Comparison of ENCODE assay signal across 8 mouse cellular contexts in the genomic region with DNA sequence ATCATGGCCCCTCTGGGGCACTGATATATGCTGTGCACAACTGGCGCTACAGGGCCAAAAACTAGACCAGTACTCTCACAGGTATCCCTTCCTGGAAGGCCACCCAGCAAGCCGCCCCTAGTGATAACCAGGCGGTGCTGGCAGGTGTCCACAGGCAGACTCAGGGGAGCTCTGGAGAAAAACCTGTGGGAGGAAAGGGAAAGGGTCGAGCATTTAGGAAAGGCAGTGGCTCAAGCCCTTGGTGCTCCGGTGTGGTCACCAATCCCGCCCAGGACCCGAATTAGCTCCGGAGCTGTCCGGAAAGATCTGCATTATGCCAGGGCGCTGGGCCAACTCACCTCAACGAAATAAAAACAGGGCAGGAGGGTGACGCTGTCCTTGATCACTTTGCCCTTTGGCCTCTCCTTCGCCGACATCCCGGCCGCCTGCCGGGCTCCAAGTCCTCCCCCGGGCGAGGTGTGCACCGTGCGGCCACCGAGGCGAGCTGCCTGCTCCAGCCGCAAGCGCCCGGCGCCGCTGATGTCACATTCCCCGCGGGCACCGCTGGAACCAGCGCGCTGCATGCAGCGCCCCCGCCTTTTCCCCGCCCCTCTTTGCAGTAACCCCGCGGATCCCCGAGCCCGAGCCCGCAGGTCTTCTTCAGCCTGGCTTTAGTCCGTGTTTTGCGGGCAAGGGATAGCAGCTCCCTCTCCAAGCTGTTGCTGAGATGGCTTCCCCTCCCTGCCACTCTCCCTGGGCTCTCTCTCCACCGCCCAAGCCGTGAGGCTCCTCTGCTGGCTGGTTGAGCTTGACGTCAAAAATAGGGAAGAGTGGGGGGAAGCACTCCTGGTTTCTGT. TPM values are rescaled to one million over a fixed set of nuclear protein-coding genes. Genes with fewer than 3 reads are reported as not detected.
A peak's percentile ranks its signal among the peaks of the same experiment; 100 is the strongest.
DNase-seq lines count a peak whose midpoint lies in the region; ATAC-seq and TF ChIP-seq lines count a peak whose summit lies in the region.

No protein-coding gene starts in this region.

- H3K4me3 ChIP-seq in embryonic fibroblast, embryonic 13.5 days (ENCODE audit: insufficient read depth, low read length) = peak overlapping the region; percentile 24
- peak overlapping the region; percentile 27 for H3K4me3 ChIP-seq in lung, postnatal 0 days (ENCODE audit: low read depth, low read length)

- peak; percentile 33 for DNase-seq in MN1 (ENCODE audit: low spot score)
- peak; percentile 93 for DNase-seq in brain, adult 2 months (ENCODE audit: low read depth, low spot score)
- DNase-seq in heart, postnatal 4 days = peak; percentile 34
- DNase-seq in layer of hippocampus, adult 8-10 months (ENCODE audit: low spot score in 2 of 2) = peak; percentile 59 to 65
- peak; percentile 5 for DNase-seq in lung, postnatal 0 days (ENCODE audit: low spot score)
- DNase-seq in right cerebral cortex, adult 18-20 months = peak; percentile 80

- TF ChIP-seq POLR2A in embryonic fibroblast, embryonic 13.5 days (IDR thresholded peaks at IDR 0.05; ENCODE audit: low read depth, low read length) = no peak

- ATAC-seq in lung, postnatal 0 days = peak; percentile 47
- no peak for ATAC-seq in inflammation-experienced regulatory T-cells, adult 6 months

- 0 out of 2 replicates have a peak, but pooled peaks cover 4% of the 10 kb centered on the region for H3K27me3 ChIP-seq in lung, postnatal 0 days (replicated peaks; ENCODE audit: insufficient read depth, low read length)

- H3K36me3 ChIP-seq in lung, postnatal 0 days (ENCODE audit: insufficient read depth, low read length) = no peaks in the 10 kb centered on the region

- WGBS in lung, postnatal 0 days = 2% methylated on average over 41 of the region's 46 CpGs

- no peaks in the 10 kb centered on the region for H3K9me3 ChIP-seq in lung, postnatal 0 days (ENCODE audit: low read length)

- H3K4me2 ChIP-seq in lung, postnatal 0 days (replicated peaks; ENCODE audit: low read depth, low read length) = peak overlapping the region; percentile 66

- H3K27ac ChIP-seq in embryonic fibroblast, embryonic 13.5 days (ENCODE audit: insufficient read depth, low read length) = no peak overlapping the region
- no peak overlapping the region for H3K27ac ChIP-seq in lung, postnatal 0 days (ENCODE audit: low read length)

- H3K9ac ChIP-seq in lung, postnatal 0 days (replicated peaks; ENCODE audit: low read depth) = no peak overlapping the region

- no peaks in the 10 kb centered on the region for H3K4me1 ChIP-seq in embryonic fibroblast, embryonic 13.5 days (ENCODE audit: control insufficient read depth, insufficient read depth, low read length)
- no peaks in the 10 kb centered on the region for H3K4me1 ChIP-seq in lung, postnatal 0 days (ENCODE audit: insufficient read depth, low read depth, low read length)

- TF ChIP-seq CTCF in embryonic fibroblast, embryonic 13.5 days (IDR thresholded peaks at IDR 0.05; ENCODE audit: borderline replicate concordance, insufficient read depth, low read length) = no peak
- no peak for TF ChIP-seq CTCF in lung, postnatal 0 days (IDR thresholded peaks at IDR 0.05)

- no peak for TF ChIP-seq EP300 in lung, postnatal 0 days (IDR thresholded peaks at IDR 0.05)

RNA-seq across cellular contexts. Expression of a gene that starts 0.8 kb away (rescaled TPM):
- 0.35 TPM in 1 of 2 replicates, not detected in the other for polyA plus RNA-seq in embryonic fibroblast, embryonic 13.5 days (2011; ENCODE audit: insufficient read length, low read depth, missing spikeins)
- under 1 TPM; 0.52 TPM for total RNA-seq in heart, postnatal 4 days (2021)
- total RNA-seq in layer of hippocampus, adult 8-10 months (2022) = 100 to 1,000 TPM; 234 to 255 (median 241) TPM
- polyA plus RNA-seq in lung, postnatal 0 days (2015; fragmentation: Nextera tagmentation; extraction: Ambion mirVana) = 0.16 and 0.20 TPM in 2 replicates
- not detected for polyA plus RNA-seq in inflammation-experienced regulatory T-cells, adult 6 months (2017; shearing (Covaris generic))

Comparison
In these comparisons a context has a peak if more than half of its experiments do, and no peak if none do; other contexts are left out.
1. DNase-seq: peak in every context shown above with its lines; median percentile 93 in brain, adult 2 months; 80 in right cerebral cortex, adult 18-20 months; 62 in layer of hippocampus, adult 8-10 months; 34 in heart, postnatal 4 days; 33 in MN1; 5 in lung, postnatal 0 days.